Mouse (Mus musculus) bone marrow macrophage, adult 2 months (primary cell): Measurements from ENCODE around the gene Ascc3.

Experiments
- CTCF ChIP-seq: IDR thresholded peaks from 2 replicates; pipeline ENCODE4 v1.5.1; 2012; ENCODE audit warnings: low read depth, mild to moderate bottlenecking, low read length, moderate library complexity
- POLR2A ChIP-seq: IDR thresholded peaks from 2 replicates; pipeline ENCODE4 v1.6.1; 2012; ENCODE audit warnings: mild to moderate bottlenecking, low read depth, low read length, borderline replicate concordance

- TF ChIP-seq CTCF (no peak), POLR2A (no peak)
Observed at GRCm38 (mm10) chr10:50650612-50651011, 58.1 kb downstream of the Ascc3 start.
